Mouse (Mus musculus) cerebellum, adult 2 months (tissue): ENCODE measurements around the gene Cir1.

ENCODE experiments used
- CTCF ChIP-seq: fragments of 200-500 bp; IDR thresholded peaks from 2 replicates; pipeline ENCODE4 v1.5.1; 2011; ENCODE audit warnings: low read depth, mild to moderate bottlenecking, control low read depth, low read length, moderate library complexity, borderline replicate concordance; ENCODE audit not compliant: insufficient read depth
- POLR2A ChIP-seq: fragments of 200-500 bp; IDR thresholded peaks from 2 replicates; pipeline ENCODE4 v1.6.1; 2011; ENCODE audit warnings: low read length, control low read depth, borderline replicate concordance; ENCODE audit not compliant: insufficient read depth

DNA sequence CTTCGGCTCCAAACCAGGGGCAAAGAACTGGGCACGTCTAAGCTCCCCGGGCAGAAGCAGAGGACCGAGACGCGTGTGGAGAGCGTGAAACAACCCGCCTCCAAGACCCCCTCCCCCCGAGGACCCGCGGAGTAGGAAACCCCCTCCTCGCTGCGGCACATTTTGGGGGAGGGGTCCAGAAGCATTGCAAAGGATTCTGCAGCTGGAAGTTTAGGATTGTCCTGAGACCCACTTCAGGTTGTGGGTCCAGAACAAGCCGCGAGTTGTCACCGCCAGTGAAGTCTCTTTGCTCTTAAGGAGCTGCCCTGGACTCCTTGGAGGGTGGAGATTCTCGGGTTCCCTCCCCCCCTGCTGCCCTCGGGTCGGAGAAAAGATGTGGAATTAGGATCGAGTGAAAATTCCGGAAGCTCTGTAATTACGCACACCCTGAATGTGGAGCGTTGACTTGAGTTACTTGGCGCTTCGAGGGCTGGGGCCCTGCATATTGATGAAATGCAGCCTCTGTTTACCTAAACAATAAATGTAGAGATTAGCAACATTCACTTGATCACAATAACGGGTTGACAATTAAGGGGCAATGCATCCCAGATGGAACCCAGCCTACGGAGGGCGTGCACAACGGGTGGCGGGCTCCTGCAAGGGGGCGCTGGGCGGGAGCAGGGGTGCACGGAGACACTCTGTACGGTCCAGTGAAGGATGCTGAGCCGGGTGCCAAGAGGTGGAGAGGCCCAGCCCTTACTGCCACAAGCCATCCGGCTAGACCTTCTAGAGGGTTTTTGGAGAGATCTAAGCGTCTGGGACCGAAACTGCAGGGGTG is 48.5 kb downstream of the Cir1 start:
- TF ChIP-seq CTCF: no peak
- TF ChIP-seq POLR2A: no peak
